Mouse (Mus musculus): ENCODE results near the gene Ddx5. TPM values are rescaled to one million over a fixed set of nuclear protein-coding genes. Genes with fewer than 3 reads are reported as not detected.

Ddx5 gene
- total RNA-seq, 2 experiments from 2014 or later = 183 to 197 TPM

Small RNA genes lying within 50 kb of the gene (microRNA-seq; reads per million reads assigned to microRNA genes)
- gene Gm25994 (ENCODE audit: borderline replicate concordance in 2 of 2) (0 to 0.53 reads per million in 2 experiments), gene Mir3064 (ENCODE audit: borderline replicate concordance in 2 of 2) (5.0 to 7.4 reads per million in 2 experiments)

Other genes with a start within 250 kb of the Ddx5 start
- 10 to 100 TPM; 51.9 to 56.2 TPM for gene Tex2, start 175.8 kb downstream of the Ddx5 start, total RNA-seq (2021)
- gene Pecam1, start 38.6 kb downstream of the Ddx5 start, total RNA-seq (2021) = 10 to 100 TPM; 32.2 to 50.6 TPM
- not detected for gene Milr1, start 38.0 kb downstream of the Ddx5 start, total RNA-seq (2021)
- gene Polg2, start 9.6 kb downstream of the Ddx5 start, total RNA-seq (2021) = 1 to 10 TPM; 2.8 to 3.3 TPM
- gene Cep95, start 67 bp upstream of the Ddx5 start, total RNA-seq (2021) = 1 to 10 TPM; 4.1 to 4.8 TPM
- 10 to 100 TPM; 22.3 to 23.7 TPM for gene Smurf2, start 131.5 kb upstream of the Ddx5 start, total RNA-seq (2021)
- 10 to 100 TPM; 10.9 to 17.1 TPM for gene Kpna2, start 210.4 kb upstream of the Ddx5 start, total RNA-seq (2021)
- gene 1810010H24Rik, start 236.5 kb upstream of the Ddx5 start, total RNA-seq (2021) = 1 to 10 TPM in 1 of 2 experiments, under 1 TPM in 1; 0.92 to 1.4 TPM

All from gastrocnemius, postnatal 25 days (tissue).